Comparison of ENCODE assay signal across 20 mouse cellular contexts in genomic region chr4:47417871-47418270, GRCm38 (mm10). TPM values are rescaled to one million over a fixed set of nuclear protein-coding genes. Genes with fewer than 3 reads are reported as not detected.
DNase-seq lines count a peak whose midpoint lies in the region; ATAC-seq lines count a peak whose summit lies in the region.
"Had no signal": no experiment of that assay in that cellular context is flagged by ENCODE, and none has a peak within 500 bp of the region (broad histone marks: within the 10 kb centered on the region; RNA-seq: fewer than 3 reads in every experiment).

No protein-coding gene starts in this region.

- H3K9me3 ChIP-seq in heart, embryonic 13.5 days = no peaks in the 10 kb centered on the region
- no peaks in the 10 kb centered on the region for H3K9me3 ChIP-seq in megakaryocyte, embryonic 14.5 days
- H3K9me3 ChIP-seq: embryonic facial prominence, embryonic 13.5 days; embryonic facial prominence, embryonic 15.5 days; forebrain, embryonic 13.5 days; forebrain, embryonic 15.5 days had no signal

- no peak overlapping the region for H3K4me3 ChIP-seq in heart, embryonic 13.5 days
- H3K4me3 ChIP-seq in megakaryocyte, embryonic 14.5 days (replicated peaks) = peak overlapping the region; percentile 52
- H3K4me3 ChIP-seq: embryonic facial prominence, embryonic 13.5 days; embryonic facial prominence, embryonic 15.5 days; forebrain, embryonic 13.5 days; forebrain, embryonic 15.5 days had no signal

- no peak for ATAC-seq in heart, embryonic 13.5 days (ENCODE audit: extremely low read depth, insufficient number of reproducible peaks, low FRiP score, low TSS enrichment)
- ATAC-seq in megakaryocyte, adult 5-6 weeks (ENCODE audit: poor library complexity, severe bottlenecking) = no peak
- ATAC-seq: forebrain, embryonic 13.5 days; forebrain, embryonic 15.5 days had no signal

- H3K4me1 ChIP-seq in heart, embryonic 13.5 days = peaks cover 29% of the 10 kb centered on the region
- peaks cover 80% of the 10 kb centered on the region for H3K4me1 ChIP-seq in megakaryocyte, embryonic 14.5 days

- WGBS in heart, embryonic 13.5 days = 58% methylated on average over 3 of the region's 3 CpGs

- peaks cover 23% of the 10 kb centered on the region; the same call in 1 of the 2 replicates for H3K36me3 ChIP-seq in heart, embryonic 13.5 days
- peaks cover 18% of the 10 kb centered on the region for H3K36me3 ChIP-seq in megakaryocyte, embryonic 14.5 days (replicated peaks; ENCODE audit: low read length)
- H3K36me3 ChIP-seq: embryonic facial prominence, embryonic 15.5 days; forebrain, embryonic 15.5 days had no signal

- DNase-seq in adrenal gland, postnatal 14 days = peak; percentile 20
- DNase-seq in adrenal gland, adult 8-10 months = no peak
- DNase-seq in heart, adult 18-20 months = no peak
- no peak for DNase-seq in right cerebral cortex, postnatal 4 days
- DNase-seq: adrenal gland, postnatal 25 days; cerebellum, adult 11 months; cerebellum, adult 18-20 months; cerebellum, adult 8-10 months; cerebellum, adult 9-11 months; cerebellum, postnatal 14 days; cerebellum, postnatal 36 days; embryo, embryonic 11 days; forebrain, postnatal 0 days had no signal

- peak overlapping the region; percentile 24; the same call in 1 of the 2 replicates for H3K27ac ChIP-seq in heart, embryonic 13.5 days (replicated peaks)
- H3K27ac ChIP-seq: embryonic facial prominence, embryonic 13.5 days; embryonic facial prominence, embryonic 15.5 days; forebrain, embryonic 13.5 days; forebrain, embryonic 15.5 days had no signal

- no peak overlapping the region for H3K9ac ChIP-seq in heart, embryonic 13.5 days
- H3K9ac ChIP-seq: embryonic facial prominence, embryonic 13.5 days; embryonic facial prominence, embryonic 15.5 days; forebrain, embryonic 13.5 days; forebrain, embryonic 15.5 days; forebrain, postnatal 0 days had no signal

- H3K27me3 ChIP-seq in heart, embryonic 13.5 days (replicated peaks) = no peaks in the 10 kb centered on the region
- H3K27me3 ChIP-seq in megakaryocyte, embryonic 14.5 days (replicated peaks) = no peaks in the 10 kb centered on the region
- H3K27me3 ChIP-seq: embryonic facial prominence, embryonic 13.5 days; embryonic facial prominence, embryonic 15.5 days; forebrain, embryonic 15.5 days had no signal

- H3K4me2 ChIP-seq in heart, embryonic 13.5 days = no peak overlapping the region
- H3K4me2 ChIP-seq: embryonic facial prominence, embryonic 13.5 days; embryonic facial prominence, embryonic 15.5 days; forebrain, embryonic 13.5 days; forebrain, embryonic 15.5 days had no signal

RNA-seq across cellular contexts. Expression of gene Alg2, which starts 56.3 kb away (rescaled TPM):
- total RNA-seq in adrenal gland, postnatal 14 days (2021) = 92.9 and 115 TPM in 2 replicates
- total RNA-seq in adrenal gland, adult 8-10 months (2022) = 100 to 1,000 TPM; 173 to 205 (median 178) TPM
- polyA plus RNA-seq in heart, embryonic 13.5 days (2015; fragmentation: Nextera tagmentation; extraction: Ambion mirVana) = 27.5 and 27.8 TPM in 2 replicates
- total RNA-seq in heart, adult 18-20 months (2021) = 1 to 10 TPM; 5.0 to 5.3 TPM
- 0.54 and 7.1 TPM in 2 replicates for polyA plus RNA-seq in megakaryocyte, embryonic 14.5 days (2012; ENCODE audit: insufficient read depth, low replicate concordance)
- 11.5 and 19.1 TPM in 2 replicates for total RNA-seq in megakaryocyte, adult 5-6 weeks (2015)
- total RNA-seq in megakaryocyte, adult 5-6 weeks (2017) = 7.9 and 10.8 TPM in 2 replicates

RNA-seq across cellular contexts. Expression of gene Sec61b, which starts 56.6 kb away (rescaled TPM):
- 194 and 208 TPM in 2 replicates for total RNA-seq in adrenal gland, postnatal 14 days (2021)
- 100 to 1,000 TPM; 241 to 307 (median 254) TPM for total RNA-seq in adrenal gland, adult 8-10 months (2022)
- 174 TPM in 2 replicates for polyA plus RNA-seq in heart, embryonic 13.5 days (2015; fragmentation: Nextera tagmentation; extraction: Ambion mirVana)
- total RNA-seq in heart, adult 18-20 months (2021) = 10 to 100 TPM; 21.5 to 26.4 TPM
- 360 and 636 TPM in 2 replicates for polyA plus RNA-seq in megakaryocyte, embryonic 14.5 days (2012; ENCODE audit: insufficient read depth, low replicate concordance)
- 382 and 449 TPM in 2 replicates for total RNA-seq in megakaryocyte, adult 5-6 weeks (2015)
- 285 and 302 TPM in 2 replicates for total RNA-seq in megakaryocyte, adult 5-6 weeks (2017)
